Mouse (Mus musculus): Measurements from ENCODE around the gene Serpina12.

- TF ChIP-seq CTCF (IDR thresholded peaks at IDR 0.05; ENCODE audit: control insufficient read depth, insufficient read depth, insufficient replicate concordance, low read depth, low read length): no peak
- TF ChIP-seq POLR2A (IDR thresholded peaks at IDR 0.05; ENCODE audit: control insufficient read depth, low read depth, low read length): no peak
These were observed 12.8 kb upstream of the Serpina12 start for GRCm38 (mm10) chr12:104057050-104057449.
